Mouse (Mus musculus): ENCODE data around the gene Smarca4.

GRCm38 (mm10) chr9:21752252-21752792, 136.4 kb downstream of the Smarca4 start:
- TF ChIP-seq CTCF (IDR thresholded peaks at IDR 0.05; ENCODE audit: extremely low read depth, insufficient read depth, low read length) (no peak), POLR2A (IDR thresholded peaks at IDR 0.05; ENCODE audit: extremely low read depth, insufficient read depth, low read length) (no peak)
